Mouse (Mus musculus): ENCODE data around the gene Cdkal1. TPM values are rescaled to one million over a fixed set of nuclear protein-coding genes. Genes with fewer than 3 reads are reported as not detected.

The Cdkal1 gene
- polyA plus RNA-seq, 1 experiment from 2014 or later, result 21.1 TPM

DNA sequence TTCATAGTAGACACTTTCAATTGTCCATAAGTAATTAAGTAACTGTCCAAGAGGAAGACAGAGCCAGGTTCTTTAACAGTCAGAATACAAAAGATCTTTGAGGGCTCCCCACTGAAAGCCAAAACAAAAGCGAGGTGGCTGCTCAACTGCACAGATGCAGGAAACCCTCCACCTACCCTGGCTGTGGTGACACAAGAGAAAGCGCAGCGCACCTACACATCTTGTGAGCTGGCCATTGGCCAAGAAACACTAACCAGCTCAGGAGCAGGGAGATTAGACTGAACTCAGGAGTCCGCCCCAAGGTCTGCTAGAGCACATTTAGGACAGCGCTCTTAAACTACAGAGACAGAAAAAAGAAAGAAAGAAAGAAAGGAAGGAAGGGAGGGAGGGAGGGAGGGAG is 226.9 kb downstream of the Cdkal1 start:
- Histone ChIP-seq H3K4me3 (ENCODE audit: low read depth, low read length) (no peak overlapping the region), H3K27ac (ENCODE audit: low read depth, low read length) (no peak overlapping the region), H3K36me3 (ENCODE audit: control insufficient read depth, insufficient read depth, low read length) (no peaks in the 10 kb centered on the region), H3K4me1 (ENCODE audit: control insufficient read depth, insufficient read depth, low read length) (no peaks in the 10 kb centered on the region), H3K27me3 (ENCODE audit: control insufficient read depth, insufficient read depth, low read length) (no peaks in the 10 kb centered on the region), H3K9me3 (ENCODE audit: control insufficient read depth, low read length) (no peaks in the 10 kb centered on the region), H3K9ac (replicated peaks; ENCODE audit: low read depth, low read length) (no peak overlapping the region), H3K4me2 (ENCODE audit: low read depth, low read length) (no peak overlapping the region)
- ATAC-seq (ENCODE audit: low read depth), result no peak
- whole genome bisulfite sequencing, result 53% methylated on average over 5 of the region's 5 CpGs

DNA sequence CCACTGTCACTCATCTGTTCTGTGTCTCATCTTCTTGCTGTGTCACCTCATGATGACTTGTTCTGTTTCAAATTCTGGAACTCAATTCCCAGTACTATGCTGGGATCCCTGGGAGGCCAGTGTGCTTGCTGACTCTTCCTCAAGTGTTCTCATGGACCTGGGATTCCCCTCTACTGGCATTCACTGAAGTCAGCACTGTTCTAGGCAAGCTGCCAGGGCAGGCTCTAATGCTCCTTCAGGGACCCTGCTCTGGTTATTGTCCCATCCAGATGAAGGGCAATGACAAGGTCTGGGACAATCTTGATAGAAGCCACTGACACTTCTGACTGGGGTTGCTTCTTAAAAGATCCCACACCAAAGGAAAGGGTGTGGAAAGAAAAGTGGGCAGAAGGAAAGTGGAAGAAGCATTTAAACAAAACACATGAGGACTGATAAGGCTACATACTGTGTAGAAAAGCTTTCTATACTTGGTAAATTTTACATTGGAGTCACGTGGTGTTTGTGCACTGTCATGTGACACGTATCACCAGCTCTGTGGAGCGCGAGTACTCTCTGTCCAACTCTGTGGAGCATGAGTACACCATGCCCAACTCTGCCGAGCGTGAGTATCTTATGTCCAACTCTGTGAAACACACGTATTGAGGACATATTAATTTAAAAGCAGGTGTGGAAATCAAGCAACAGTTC is 227.9 kb downstream of the Cdkal1 start:
- Histone ChIP-seq H3K4me2 (ENCODE audit: low read depth, low read length) (no peak overlapping the region), H3K36me3 (ENCODE audit: control insufficient read depth, insufficient read depth, low read length) (no peaks in the 10 kb centered on the region), H3K4me3 (ENCODE audit: low read depth, low read length) (no peak overlapping the region), H3K27me3 (ENCODE audit: control insufficient read depth, insufficient read depth, low read length) (no peaks in the 10 kb centered on the region), H3K9ac (replicated peaks; ENCODE audit: low read depth, low read length) (no peak overlapping the region), H3K9me3 (ENCODE audit: control insufficient read depth, low read length) (no peaks in the 10 kb centered on the region), H3K4me1 (ENCODE audit: control insufficient read depth, insufficient read depth, low read length) (no peaks in the 10 kb centered on the region), H3K27ac (ENCODE audit: low read depth, low read length) (no peak overlapping the region)
- no peak for ATAC-seq (ENCODE audit: low read depth)
- WGBS, result 95% methylated on average over 7 of the region's 7 CpGs

DNA sequence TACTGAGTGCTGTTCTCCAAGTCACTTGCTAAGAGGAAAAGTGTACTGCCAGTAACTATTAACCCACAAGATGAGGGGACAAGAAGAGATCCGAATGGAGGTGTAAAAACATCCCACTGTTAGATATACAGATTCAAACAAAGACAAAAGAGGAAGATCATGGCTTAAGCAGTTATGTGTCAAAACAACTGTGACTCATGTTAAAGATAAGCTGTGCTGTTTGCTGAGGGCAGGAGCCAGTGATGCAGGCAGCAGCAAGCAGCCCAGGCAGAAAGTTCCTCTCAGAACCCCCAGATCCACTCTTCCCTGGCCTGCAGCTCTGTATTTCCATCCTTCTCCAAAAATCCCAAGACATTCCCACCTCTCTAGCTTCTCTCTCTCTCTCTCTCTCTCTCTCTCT is 230.5 kb downstream of the Cdkal1 start:
- no peak overlapping the region for H3K4me2 ChIP-seq (ENCODE audit: low read depth, low read length)
- 0 out of 2 replicates have a peak, but pooled peaks cover 3% of the 10 kb centered on the region for H3K4me1 ChIP-seq (ENCODE audit: control insufficient read depth, insufficient read depth, low read length)
- H3K36me3 ChIP-seq (ENCODE audit: control insufficient read depth, insufficient read depth, low read length), result no peaks in the 10 kb centered on the region
- H3K4me3 ChIP-seq (ENCODE audit: low read depth, low read length), result no peak overlapping the region
- no peak overlapping the region for H3K9ac ChIP-seq (replicated peaks; ENCODE audit: low read depth, low read length)
- 76% methylated on average over 1 of the region's 1 CpGs for WGBS
- H3K9me3 ChIP-seq (ENCODE audit: control insufficient read depth, low read length), result no peaks in the 10 kb centered on the region
- no peaks in the 10 kb centered on the region for H3K27me3 ChIP-seq (ENCODE audit: control insufficient read depth, insufficient read depth, low read length)
- no peak overlapping the region for H3K27ac ChIP-seq (ENCODE audit: low read depth, low read length)
- ATAC-seq (ENCODE audit: low read depth), result no peak

DNA sequence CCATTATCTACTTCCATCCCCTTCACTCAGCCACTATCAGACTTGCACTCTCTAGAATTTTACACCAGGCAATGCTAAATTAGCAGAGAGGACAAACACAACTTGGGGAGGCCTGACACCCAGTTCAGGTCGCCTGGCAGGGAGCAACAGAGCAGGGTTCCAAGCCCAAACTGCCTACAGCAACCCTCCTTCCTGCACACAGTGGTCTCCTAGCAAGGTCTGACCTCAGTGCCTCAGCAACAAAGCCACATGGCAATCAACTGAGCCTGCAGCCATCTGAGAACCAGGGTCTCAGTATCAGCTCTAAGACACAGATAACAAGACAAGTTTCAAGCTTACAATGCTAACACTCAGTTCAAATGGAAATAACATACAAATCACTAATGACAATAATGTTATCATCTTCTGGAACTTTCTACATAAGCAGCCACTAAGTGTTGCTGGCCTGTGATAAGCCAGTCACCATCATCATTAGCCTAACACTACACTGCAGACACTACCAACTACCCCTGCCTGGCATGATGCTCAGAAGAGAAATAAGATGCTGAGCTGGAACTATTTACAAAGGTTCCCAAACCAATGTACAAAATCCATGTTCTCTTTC is 231.7 kb downstream of the Cdkal1 start:
- 78% methylated on average over 1 of the region's 1 CpGs for WGBS
- no peaks in the 10 kb centered on the region for H3K27me3 ChIP-seq (ENCODE audit: control insufficient read depth, insufficient read depth, low read length)
- ATAC-seq (ENCODE audit: low read depth), result no peak

DNA sequence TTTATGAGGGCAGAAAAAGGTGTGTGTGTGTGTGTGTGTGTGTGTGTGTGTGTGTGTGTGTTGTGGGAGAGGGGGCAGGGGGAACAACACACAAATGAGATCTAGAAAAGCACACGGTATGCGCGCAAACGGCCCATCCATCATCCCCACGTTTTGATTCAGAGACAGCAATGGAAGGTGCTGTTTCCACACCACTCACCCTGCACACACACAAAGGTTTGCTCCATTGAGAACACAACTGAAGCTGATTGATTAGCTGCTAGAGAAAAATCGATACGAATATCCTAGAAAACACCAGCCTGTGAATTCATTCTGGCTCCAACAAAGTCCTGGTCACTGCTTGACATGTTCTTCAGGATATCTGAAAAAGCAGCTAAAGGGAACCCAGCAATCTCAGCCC is 233.6 kb downstream of the Cdkal1 start:
- no peak overlapping the region for H3K9ac ChIP-seq (replicated peaks; ENCODE audit: low read depth, low read length)
- 0 out of 2 replicates have a peak, but pooled peaks cover 3% of the 10 kb centered on the region for H3K4me1 ChIP-seq (ENCODE audit: control insufficient read depth, insufficient read depth, low read length)
- H3K36me3 ChIP-seq (ENCODE audit: control insufficient read depth, insufficient read depth, low read length), result no peaks in the 10 kb centered on the region
- no peak for ATAC-seq (ENCODE audit: low read depth)
- no peaks in the 10 kb centered on the region for H3K27me3 ChIP-seq (ENCODE audit: control insufficient read depth, insufficient read depth, low read length)
- no peaks in the 10 kb centered on the region for H3K9me3 ChIP-seq (ENCODE audit: control insufficient read depth, low read length)
- no peak overlapping the region; the same call in 1 of the 2 replicates for H3K27ac ChIP-seq (ENCODE audit: low read depth, low read length)
- H3K4me2 ChIP-seq (ENCODE audit: low read depth, low read length), result no peak overlapping the region
- WGBS, result 52% methylated on average over 7 of the region's 7 CpGs
- H3K4me3 ChIP-seq (ENCODE audit: low read depth, low read length), result no peak overlapping the region

More for the DNA sequence above, 231.7 kb downstream of the Cdkal1 start:
- Histone ChIP-seq H3K4me2 (ENCODE audit: low read depth, low read length) (no peak overlapping the region), H3K4me1 (ENCODE audit: control insufficient read depth, insufficient read depth, low read length) (0 out of 2 replicates have a peak, but pooled peaks cover 3% of the 10 kb centered on the region), H3K4me3 (ENCODE audit: low read depth, low read length) (no peak overlapping the region), H3K27ac (ENCODE audit: low read depth, low read length) (no peak overlapping the region), H3K9ac (replicated peaks; ENCODE audit: low read depth, low read length) (no peak overlapping the region), H3K9me3 (ENCODE audit: control insufficient read depth, low read length) (no peaks in the 10 kb centered on the region), H3K36me3 (ENCODE audit: control insufficient read depth, insufficient read depth, low read length) (no peaks in the 10 kb centered on the region)

DNA sequence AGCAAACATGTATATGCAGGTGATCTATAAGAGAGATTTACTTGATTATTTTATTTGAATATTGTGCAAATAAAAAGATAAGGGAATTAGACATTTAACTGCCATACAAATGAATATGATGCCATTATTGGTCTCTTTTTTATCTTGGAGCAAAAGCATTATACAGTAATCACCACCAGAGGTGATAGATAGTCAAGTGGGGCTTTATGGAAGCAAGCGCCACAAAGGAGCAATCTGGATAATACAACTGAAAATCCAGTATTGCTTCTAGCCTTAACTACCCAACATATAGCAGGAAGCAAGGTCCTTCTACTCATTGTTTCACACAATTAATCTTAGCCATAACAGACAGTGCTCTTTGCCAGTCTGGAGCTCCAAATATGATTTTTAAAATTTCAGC is 234.1 kb downstream of the Cdkal1 start:
- Histone ChIP-seq H3K27ac (ENCODE audit: low read depth, low read length) (no peak overlapping the region; the same call in 1 of the 2 replicates), H3K9ac (replicated peaks; ENCODE audit: low read depth, low read length) (no peak overlapping the region), H3K36me3 (ENCODE audit: control insufficient read depth, insufficient read depth, low read length) (no peaks in the 10 kb centered on the region), H3K4me3 (ENCODE audit: low read depth, low read length) (no peak overlapping the region), H3K4me2 (ENCODE audit: low read depth, low read length) (no peak overlapping the region), H3K27me3 (ENCODE audit: control insufficient read depth, insufficient read depth, low read length) (no peaks in the 10 kb centered on the region), H3K4me1 (ENCODE audit: control insufficient read depth, insufficient read depth, low read length) (0 out of 2 replicates have a peak, but pooled peaks cover 3% of the 10 kb centered on the region), H3K9me3 (ENCODE audit: control insufficient read depth, low read length) (no peaks in the 10 kb centered on the region)
- 58% methylated on average over 1 of the region's 1 CpGs for WGBS
- peak; percentile 46; the same call in 1 of the 2 replicates for ATAC-seq (ENCODE audit: low read depth)

DNA sequence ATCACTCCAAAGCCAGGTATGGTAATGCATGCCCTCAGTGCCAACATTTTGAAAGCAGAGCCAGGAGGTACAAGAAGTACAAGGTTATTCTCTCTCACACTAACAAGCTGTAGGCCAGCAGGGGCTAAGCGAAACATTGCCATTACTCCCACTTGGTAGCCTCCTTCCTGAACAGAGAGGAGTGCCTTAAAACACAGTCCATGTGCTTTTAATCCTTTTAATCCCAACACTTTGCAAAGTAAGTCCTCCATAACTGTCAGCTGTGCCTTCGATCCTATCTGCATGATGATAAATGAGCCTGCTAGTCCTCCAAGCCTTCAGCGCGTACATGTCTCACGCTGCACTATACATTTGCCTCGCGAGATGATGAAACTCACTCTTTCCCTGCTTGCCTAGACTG is 234.6 kb downstream of the Cdkal1 start:
- ATAC-seq (ENCODE audit: low read depth), result peak; percentile 49; the same call in 1 of the 2 replicates
- no peak overlapping the region for H3K9ac ChIP-seq (replicated peaks; ENCODE audit: low read depth, low read length)
- 0 out of 2 replicates have a peak, but pooled peaks cover 3% of the 10 kb centered on the region for H3K4me1 ChIP-seq (ENCODE audit: control insufficient read depth, insufficient read depth, low read length)
- no peak overlapping the region for H3K27ac ChIP-seq (ENCODE audit: low read depth, low read length)
- no peak overlapping the region for H3K4me2 ChIP-seq (ENCODE audit: low read depth, low read length)
- no peaks in the 10 kb centered on the region for H3K27me3 ChIP-seq (ENCODE audit: control insufficient read depth, insufficient read depth, low read length)
- H3K4me3 ChIP-seq (ENCODE audit: low read depth, low read length), result no peak overlapping the region
- WGBS, result 73% methylated on average over 7 of the region's 7 CpGs
- H3K36me3 ChIP-seq (ENCODE audit: control insufficient read depth, insufficient read depth, low read length), result no peaks in the 10 kb centered on the region
- H3K9me3 ChIP-seq (ENCODE audit: control insufficient read depth, low read length), result no peaks in the 10 kb centered on the region

DNA sequence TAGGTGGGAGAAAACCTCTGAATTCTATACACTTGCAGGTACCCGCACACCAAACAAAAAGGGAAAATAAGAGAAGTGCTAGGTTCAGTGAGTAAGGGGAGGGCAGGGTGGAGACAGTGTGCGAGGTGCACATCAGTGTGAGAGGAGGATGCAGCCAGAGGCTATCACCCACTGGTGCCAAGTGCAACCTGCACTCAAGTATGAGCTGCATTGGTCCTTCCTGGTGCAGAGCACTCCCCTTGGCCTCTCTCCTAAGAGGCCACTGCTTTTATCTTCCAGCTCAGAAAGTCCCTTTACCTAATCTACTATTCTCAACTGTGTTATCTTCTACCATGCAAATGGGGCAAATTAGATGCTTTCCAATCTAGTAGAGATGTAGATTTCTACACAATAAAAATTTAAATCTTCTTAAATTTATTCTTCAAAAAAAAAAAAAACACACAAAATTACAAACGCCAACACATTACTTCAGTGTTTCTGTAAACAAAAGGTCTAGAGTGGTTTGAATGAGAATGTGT is 238.8 kb downstream of the Cdkal1 start:
- no peaks in the 10 kb centered on the region for H3K36me3 ChIP-seq (ENCODE audit: control insufficient read depth, insufficient read depth, low read length)
- H3K27ac ChIP-seq (ENCODE audit: low read depth, low read length), result no peak overlapping the region
- no peak overlapping the region for H3K9ac ChIP-seq (replicated peaks; ENCODE audit: low read depth, low read length)
- H3K4me1 ChIP-seq (ENCODE audit: control insufficient read depth, insufficient read depth, low read length), result 0 out of 2 replicates have a peak, but pooled peaks cover 3% of the 10 kb centered on the region
- H3K27me3 ChIP-seq (ENCODE audit: control insufficient read depth, insufficient read depth, low read length), result no peaks in the 10 kb centered on the region
- WGBS, result 94% methylated on average over 3 of the region's 3 CpGs
- H3K9me3 ChIP-seq (ENCODE audit: control insufficient read depth, low read length), result no peaks in the 10 kb centered on the region
- no peak overlapping the region for H3K4me2 ChIP-seq (ENCODE audit: low read depth, low read length)
- ATAC-seq (ENCODE audit: low read depth), result no peak
- no peak overlapping the region for H3K4me3 ChIP-seq (ENCODE audit: low read depth, low read length)

DNA sequence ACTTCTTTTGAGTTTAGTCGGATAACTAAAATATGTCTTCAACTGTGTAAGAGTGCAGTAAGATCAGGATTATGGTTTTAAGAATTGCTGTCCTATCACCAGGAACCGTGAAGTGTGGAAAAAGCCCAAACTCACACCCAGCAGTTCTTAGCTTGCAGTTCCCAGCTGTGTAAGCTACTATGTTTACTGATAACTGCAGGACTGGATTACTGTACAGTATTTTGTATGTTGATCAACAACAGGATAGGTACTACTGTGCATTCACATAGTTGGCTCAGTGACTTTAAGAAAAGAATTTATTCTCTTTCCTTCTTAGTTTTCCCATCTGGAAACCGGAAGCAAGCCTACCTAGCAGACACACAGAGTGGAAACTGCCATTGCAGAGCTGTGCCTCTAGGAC is 239.5 kb downstream of the Cdkal1 start:
- no peaks in the 10 kb centered on the region for H3K27me3 ChIP-seq (ENCODE audit: control insufficient read depth, insufficient read depth, low read length)
- H3K4me1 ChIP-seq (ENCODE audit: control insufficient read depth, insufficient read depth, low read length), result peaks cover 2% of the 10 kb centered on the region; the same call in 1 of the 2 replicates
- no peaks in the 10 kb centered on the region for H3K36me3 ChIP-seq (ENCODE audit: control insufficient read depth, insufficient read depth, low read length)
- H3K9me3 ChIP-seq (ENCODE audit: control insufficient read depth, low read length), result no peaks in the 10 kb centered on the region
- H3K9ac ChIP-seq (replicated peaks; ENCODE audit: low read depth, low read length), result no peak overlapping the region
- 91% methylated on average over 3 of the region's 3 CpGs for WGBS
- H3K4me2 ChIP-seq (ENCODE audit: low read depth, low read length), result no peak overlapping the region
- H3K27ac ChIP-seq (ENCODE audit: low read depth, low read length), result no peak overlapping the region
- ATAC-seq (ENCODE audit: low read depth), result no peak
- H3K4me3 ChIP-seq (ENCODE audit: low read depth, low read length), result no peak overlapping the region

Measured in neural tube, embryonic 14.5 days (tissue).